14 mouse cellular contexts compared by ENCODE assay signal in the genomic region with DNA sequence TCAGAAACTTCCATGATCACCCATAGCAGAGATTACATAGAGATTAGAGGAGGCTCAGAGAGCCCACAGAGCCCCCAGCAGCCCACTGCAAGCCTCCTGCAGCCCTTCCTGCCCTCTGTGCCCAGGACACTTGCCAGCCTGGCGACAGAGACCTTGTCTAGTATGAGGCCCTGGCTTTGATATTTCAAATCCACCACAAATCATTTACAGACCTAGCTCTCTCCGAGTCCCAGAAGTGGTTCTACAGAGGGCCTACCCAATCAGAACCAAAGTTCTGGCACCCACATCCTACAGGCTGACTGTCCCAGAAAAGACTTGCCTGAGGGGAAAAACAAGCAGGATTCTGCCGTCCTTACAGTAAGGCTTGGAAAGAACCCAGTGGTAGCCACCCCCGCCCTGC. TPM values are rescaled to one million over a fixed set of nuclear protein-coding genes. Genes with fewer than 3 reads are reported as not detected.
DNase-seq lines count a peak whose midpoint lies in the region; ATAC-seq and TF ChIP-seq lines count a peak whose summit lies in the region.
"Had no signal": no experiment of that assay in that cellular context is flagged by ENCODE, and none has a peak within 500 bp of the region (broad histone marks: within the 10 kb centered on the region; RNA-seq: fewer than 3 reads in every experiment).

No protein-coding gene starts in this region.

- H3K4me1 ChIP-seq in hindbrain, embryonic 10.5 days (replicated peaks): peaks cover 30% of the 10 kb centered on the region
- H3K4me1 ChIP-seq in hindbrain, embryonic 11.5 days (replicated peaks; ENCODE audit: control insufficient read depth, insufficient read depth, low read length): peaks cover 5% of the 10 kb centered on the region; the same call in 1 of the 2 replicates
- H3K4me1 ChIP-seq in midbrain, embryonic 12.5 days: peaks cover 28% of the 10 kb centered on the region
- peaks cover 16% of the 10 kb centered on the region for H3K4me1 ChIP-seq in midbrain, embryonic 14.5 days (ENCODE audit: control insufficient read depth, insufficient read depth, low read length)
- peaks cover 22% of the 10 kb centered on the region for H3K4me1 ChIP-seq in forebrain, embryonic 14.5 days (ENCODE audit: control insufficient read depth, insufficient read depth, low read length)
- peaks cover 12% of the 10 kb centered on the region for H3K4me1 ChIP-seq in limb, embryonic 14.5 days (ENCODE audit: control insufficient read depth, insufficient read depth, low read length)

- no peak overlapping the region for H3K27ac ChIP-seq in hindbrain, embryonic 10.5 days
- H3K27ac ChIP-seq in hindbrain, embryonic 11.5 days (ENCODE audit: low read depth, low read length): no peak overlapping the region
- H3K27ac ChIP-seq in midbrain, embryonic 12.5 days (replicated peaks): no peak overlapping the region
- H3K27ac ChIP-seq in midbrain, embryonic 14.5 days (replicated peaks; ENCODE audit: low read depth, low read length): no peak overlapping the region
- H3K27ac ChIP-seq in forebrain, embryonic 14.5 days (ENCODE audit: low read depth, low read length): no peak overlapping the region
- H3K27ac ChIP-seq in limb, embryonic 14.5 days (replicated peaks; ENCODE audit: low read depth, low read length): no peak overlapping the region
- H3K27ac ChIP-seq: liver, embryonic 14.5 days had no signal

- DNase-seq in hindbrain, embryonic 10.5 days (ENCODE audit: low spot score): no peak
- no peak for DNase-seq in hindbrain, embryonic 11.5 days (ENCODE audit: low spot score)
- DNase-seq in midbrain, embryonic 14.5 days: no peak
- no peak for DNase-seq in forebrain, embryonic 14.5 days (ENCODE audit: low spot score)
- no peak for DNase-seq in limb, embryonic 14.5 days (ENCODE audit: low spot score)
- no peak for DNase-seq in cerebellum, adult 8-10 months
- DNase-seq: embryo, embryonic 11 days; heart, adult 11 months; heart, postnatal 36 days; layer of hippocampus, postnatal 36 days had no signal

- H3K9ac ChIP-seq in hindbrain, embryonic 11.5 days (ENCODE audit: low read depth, low read length): no peak overlapping the region
- H3K9ac ChIP-seq in midbrain, embryonic 12.5 days (replicated peaks): peak overlapping the region; percentile 89; the same call in 1 of the 2 replicates
- no peak overlapping the region for H3K9ac ChIP-seq in midbrain, embryonic 14.5 days (replicated peaks; ENCODE audit: low read length)
- H3K9ac ChIP-seq in forebrain, embryonic 14.5 days (ENCODE audit: low read length): no peak overlapping the region
- 0 out of 2 replicates have a peak overlapping the region, but pooled peaks have one; percentile 16 for H3K9ac ChIP-seq in limb, embryonic 14.5 days (ENCODE audit: low read depth, low read length, severe bottlenecking)
- H3K9ac ChIP-seq: liver, embryonic 14.5 days had no signal

- peak overlapping the region; percentile 92 for H3K4me3 ChIP-seq in hindbrain, embryonic 10.5 days
- H3K4me3 ChIP-seq in hindbrain, embryonic 11.5 days (ENCODE audit: low read depth, low read length): no peak overlapping the region
- H3K4me3 ChIP-seq in midbrain, embryonic 12.5 days: 0 out of 2 replicates have a peak overlapping the region, but pooled peaks have one; percentile 70
- no peak overlapping the region for H3K4me3 ChIP-seq in midbrain, embryonic 14.5 days (replicated peaks; ENCODE audit: low read depth, low read length)
- no peak overlapping the region for H3K4me3 ChIP-seq in forebrain, embryonic 14.5 days (ENCODE audit: low read depth, low read length)
- H3K4me3 ChIP-seq in limb, embryonic 14.5 days (replicated peaks; ENCODE audit: low read length): no peak overlapping the region

- H3K36me3 ChIP-seq in hindbrain, embryonic 10.5 days: peaks cover 54% of the 10 kb centered on the region
- peaks cover 16% of the 10 kb centered on the region for H3K36me3 ChIP-seq in hindbrain, embryonic 11.5 days (ENCODE audit: control insufficient read depth, insufficient read depth, low read length)
- peaks cover 49% of the 10 kb centered on the region for H3K36me3 ChIP-seq in midbrain, embryonic 12.5 days
- peaks cover 40% of the 10 kb centered on the region for H3K36me3 ChIP-seq in midbrain, embryonic 14.5 days (ENCODE audit: control insufficient read depth, insufficient read depth, low read length)
- peaks cover 42% of the 10 kb centered on the region for H3K36me3 ChIP-seq in forebrain, embryonic 14.5 days (ENCODE audit: control insufficient read depth, insufficient read depth, low read length)
- peaks cover 48% of the 10 kb centered on the region for H3K36me3 ChIP-seq in limb, embryonic 14.5 days (ENCODE audit: control insufficient read depth, insufficient read depth, low read length)

- TF ChIP-seq POLR2A in limb, embryonic 14.5 days (IDR thresholded peaks at IDR 0.05; ENCODE audit: borderline replicate concordance, extremely low read depth, insufficient read depth, insufficient read length): no peak

- no peak for ATAC-seq in hindbrain, embryonic 11.5 days (ENCODE audit: low FRiP score)
- ATAC-seq in midbrain, embryonic 12.5 days (ENCODE audit: low FRiP score, low read depth): no peak
- no peak for ATAC-seq in midbrain, embryonic 14.5 days (ENCODE audit: low FRiP score, low TSS enrichment)
- ATAC-seq in forebrain, embryonic 14.5 days: no peak
- ATAC-seq in limb, embryonic 14.5 days (ENCODE audit: low FRiP score, low read depth): no peak
- no peak for ATAC-seq in activated CD4-positive, CD25-positive, alpha-beta regulatory T cell, adult 4 months
- ATAC-seq: CD4-positive, CD25-positive, alpha-beta regulatory T cell, adult 4 months had no signal

- H3K4me2 ChIP-seq in hindbrain, embryonic 11.5 days (replicated peaks; ENCODE audit: low read depth, low read length): no peak overlapping the region
- H3K4me2 ChIP-seq in midbrain, embryonic 12.5 days (replicated peaks): no peak overlapping the region
- H3K4me2 ChIP-seq in midbrain, embryonic 14.5 days (ENCODE audit: low read length): no peak overlapping the region
- peak overlapping the region; percentile 16; the same call in 1 of the 2 replicates for H3K4me2 ChIP-seq in forebrain, embryonic 14.5 days (ENCODE audit: low read length)
- no peak overlapping the region for H3K4me2 ChIP-seq in limb, embryonic 14.5 days (replicated peaks; ENCODE audit: low read depth, low read length, severe bottlenecking)

- 84% methylated on average over 4 of the region's 4 CpGs for WGBS in hindbrain, embryonic 10.5 days
- WGBS in hindbrain, embryonic 11.5 days: 77% methylated on average over 3 of the region's 4 CpGs
- 91% methylated on average over 4 of the region's 4 CpGs for WGBS in midbrain, embryonic 12.5 days
- 86% methylated on average over 4 of the region's 4 CpGs for WGBS in midbrain, embryonic 14.5 days
- 65% methylated on average over 4 of the region's 4 CpGs for WGBS in forebrain, embryonic 14.5 days
- WGBS in limb, embryonic 14.5 days: 70% methylated on average over 4 of the region's 4 CpGs

- peaks cover 12% of the 10 kb centered on the region for H3K27me3 ChIP-seq in hindbrain, embryonic 10.5 days (ENCODE audit: insufficient read depth, poor library complexity, severe bottlenecking)
- no peaks in the 10 kb centered on the region for H3K27me3 ChIP-seq in hindbrain, embryonic 11.5 days (ENCODE audit: control insufficient read depth, insufficient read depth, low read length)
- H3K27me3 ChIP-seq in midbrain, embryonic 12.5 days: peaks cover 12% of the 10 kb centered on the region; the same call in 1 of the 2 replicates
- no peaks in the 10 kb centered on the region for H3K27me3 ChIP-seq in midbrain, embryonic 14.5 days (ENCODE audit: control insufficient read depth, insufficient read depth, low read length)
- H3K27me3 ChIP-seq in forebrain, embryonic 14.5 days (replicated peaks; ENCODE audit: control insufficient read depth, insufficient read depth, low read length): no peaks in the 10 kb centered on the region
- no peaks in the 10 kb centered on the region for H3K27me3 ChIP-seq in limb, embryonic 14.5 days (ENCODE audit: control insufficient read depth, insufficient read depth, low read length)

- no peaks in the 10 kb centered on the region for H3K9me3 ChIP-seq in hindbrain, embryonic 10.5 days
- no peaks in the 10 kb centered on the region for H3K9me3 ChIP-seq in hindbrain, embryonic 11.5 days (ENCODE audit: control insufficient read depth, low read length)
- no peaks in the 10 kb centered on the region; the same call in 1 of the 2 replicates for H3K9me3 ChIP-seq in midbrain, embryonic 12.5 days
- no peaks in the 10 kb centered on the region for H3K9me3 ChIP-seq in midbrain, embryonic 14.5 days (ENCODE audit: control insufficient read depth, low read length)
- H3K9me3 ChIP-seq in forebrain, embryonic 14.5 days (replicated peaks; ENCODE audit: control insufficient read depth, low read length): no peaks in the 10 kb centered on the region
- H3K9me3 ChIP-seq in limb, embryonic 14.5 days (ENCODE audit: control insufficient read depth, low read length): no peaks in the 10 kb centered on the region

RNA-seq across cellular contexts. Expression of a gene that starts 2.2 kb away (rescaled TPM):
- polyA plus RNA-seq in hindbrain, embryonic 10.5 days (2016; fragmentation: Nextera tagmentation; extraction: Ambion mirVana): 928 and 949 TPM in 2 replicates
- 867 and 895 TPM in 2 replicates for polyA plus RNA-seq in hindbrain, embryonic 11.5 days (2014; fragmentation: Nextera tagmentation; extraction: Ambion mirVana)
- 797 and 825 TPM in 2 replicates for polyA plus RNA-seq in midbrain, embryonic 12.5 days (2016; fragmentation: Nextera tagmentation; extraction: Ambion mirVana)
- 1,041 and 1,069 TPM in 2 replicates for polyA plus RNA-seq in midbrain, embryonic 14.5 days (2014; fragmentation: Nextera tagmentation; extraction: Ambion mirVana)
- 1,292 and 1,314 TPM in 2 replicates for polyA plus RNA-seq in forebrain, embryonic 14.5 days (2014; fragmentation: Nextera tagmentation; extraction: Ambion mirVana)
- 547 and 736 TPM in 2 replicates for polyA plus RNA-seq in limb, embryonic 14.5 days (2012; rRNA removed)
- polyA plus RNA-seq in limb, embryonic 14.5 days (2014; fragmentation: Nextera tagmentation; extraction: Ambion mirVana): 706 and 740 TPM in 2 replicates
- polyA plus RNA-seq in activated CD4-positive, CD25-positive, alpha-beta regulatory T cell, adult 4 months (2017; shearing (Covaris generic)): 100 to 1,000 TPM; 119 to 153 TPM

RNA-seq across cellular contexts. Expression of a gene that starts 33.6 kb away (rescaled TPM):
- 1.8 and 3.4 TPM in 2 replicates for polyA plus RNA-seq in hindbrain, embryonic 10.5 days (2016; fragmentation: Nextera tagmentation; extraction: Ambion mirVana)
- polyA plus RNA-seq in hindbrain, embryonic 11.5 days (2014; fragmentation: Nextera tagmentation; extraction: Ambion mirVana): 1.3 and 2.0 TPM in 2 replicates
- 3.1 and 4.7 TPM in 2 replicates for polyA plus RNA-seq in midbrain, embryonic 12.5 days (2016; fragmentation: Nextera tagmentation; extraction: Ambion mirVana)
- 0.24 and 1.3 TPM in 2 replicates for polyA plus RNA-seq in midbrain, embryonic 14.5 days (2014; fragmentation: Nextera tagmentation; extraction: Ambion mirVana)
- polyA plus RNA-seq in forebrain, embryonic 14.5 days (2014; fragmentation: Nextera tagmentation; extraction: Ambion mirVana): 0.69 and 1.1 TPM in 2 replicates
- polyA plus RNA-seq in limb, embryonic 14.5 days (2012; rRNA removed): 10.3 and 14.0 TPM in 2 replicates
- polyA plus RNA-seq in limb, embryonic 14.5 days (2014; fragmentation: Nextera tagmentation; extraction: Ambion mirVana): 4.5 and 6.8 TPM in 2 replicates
- 1 to 10 TPM; 3.9 to 6.7 TPM for polyA plus RNA-seq in activated CD4-positive, CD25-positive, alpha-beta regulatory T cell, adult 4 months (2017; shearing (Covaris generic))

Comparison
In these comparisons a context has a peak if more than half of its experiments do, and no peak if none do; other contexts are left out.
1. H3K4me3 ChIP-seq: peak in hindbrain, embryonic 10.5 days (single experiment) and midbrain, embryonic 12.5 days (single experiment); none in hindbrain, embryonic 11.5 days (single experiment), midbrain, embryonic 14.5 days (single experiment), forebrain, embryonic 14.5 days (single experiment) and limb, embryonic 14.5 days (single experiment).
2. H3K9ac ChIP-seq: peak in midbrain, embryonic 12.5 days (single experiment) and limb, embryonic 14.5 days (single experiment); none in hindbrain, embryonic 11.5 days (single experiment), midbrain, embryonic 14.5 days (single experiment) and forebrain, embryonic 14.5 days (single experiment).